Mouse (Mus musculus): ENCODE data around the gene Galp. TPM values are rescaled to one million over a fixed set of nuclear protein-coding genes. Genes with fewer than 3 reads are reported as not detected.

The Galp gene
- polyA plus RNA-seq, 1 experiment from 2014 or later = not detected

DNA sequence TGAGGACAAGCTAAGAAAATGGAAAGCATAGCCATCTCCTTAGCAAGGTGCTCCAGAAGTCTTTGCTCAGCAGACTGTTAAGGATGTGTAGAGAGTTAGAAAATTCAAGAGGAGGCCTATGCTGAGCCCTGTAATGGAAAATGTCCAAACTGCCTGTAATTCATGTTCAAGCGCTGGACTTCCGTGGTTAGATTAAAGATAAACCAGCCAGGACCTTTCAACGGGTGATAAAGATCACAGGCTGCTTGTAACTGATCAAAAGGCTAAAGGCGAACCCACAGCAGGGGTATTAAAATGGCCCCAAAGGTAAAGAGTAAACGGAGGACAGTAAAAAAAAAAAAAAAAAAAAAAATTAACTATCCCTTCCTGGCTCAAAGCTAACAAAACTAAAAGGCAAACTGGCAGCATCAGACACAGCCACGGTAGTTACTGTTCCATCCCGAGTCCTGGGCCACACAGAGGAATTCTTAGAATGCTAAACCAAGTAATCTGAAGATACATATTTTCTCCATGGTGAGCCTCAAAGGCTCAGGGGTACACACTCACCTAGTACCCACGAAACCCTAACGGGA is 39.9 kb upstream of the Galp start:
- H3K27me3 ChIP-seq (ENCODE audit: control insufficient read depth, insufficient read depth, low read length) = no peaks in the 10 kb centered on the region
- H3K9me3 ChIP-seq (replicated peaks; ENCODE audit: control insufficient read depth, low read length) = no peaks in the 10 kb centered on the region
- ATAC-seq (replicated peaks; ENCODE audit: insufficient number of reproducible peaks, low FRiP score, low TSS enrichment, low read depth) (no peak), DNase-seq (ENCODE audit: low spot score) (no peak)
- no peak overlapping the region for H3K9ac ChIP-seq (replicated peaks; ENCODE audit: low read length)
- H3K36me3 ChIP-seq (replicated peaks; ENCODE audit: control insufficient read depth, insufficient read depth, low read depth, low read length) = no peaks in the 10 kb centered on the region
- peak overlapping the region; percentile 84; the same call in 1 of the 2 replicates for H3K4me3 ChIP-seq (ENCODE audit: low read depth, low read length)
- no peaks in the 10 kb centered on the region for H3K4me1 ChIP-seq (ENCODE audit: control insufficient read depth, insufficient read depth, low read length)
- no peak overlapping the region for H3K27ac ChIP-seq (replicated peaks; ENCODE audit: low read depth, low read length)
- WGBS = 68% methylated on average over 9 of the region's 9 CpGs
- H3K4me2 ChIP-seq (ENCODE audit: low read depth, low read length) = no peak overlapping the region

DNA sequence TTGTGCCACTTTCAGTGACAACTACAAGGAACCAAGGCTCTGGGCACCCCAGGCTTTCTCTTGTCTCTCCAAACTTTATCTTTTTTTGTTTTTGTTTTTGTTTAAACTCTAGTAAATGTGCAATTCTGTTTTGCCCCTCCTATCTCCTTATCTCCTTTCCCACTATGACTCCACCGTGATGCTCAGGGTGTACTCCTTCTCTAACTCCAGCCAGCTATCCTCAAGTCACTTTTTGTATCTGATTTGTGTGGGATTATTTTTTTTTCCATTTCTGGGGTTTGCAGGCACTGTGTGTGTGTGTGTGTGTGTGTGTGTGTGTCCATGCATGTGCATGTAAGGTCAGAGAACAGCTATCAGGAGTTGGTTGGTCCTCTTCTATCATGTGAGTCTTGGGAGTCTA is 39.4 kb upstream of the Galp start:
- ATAC-seq (replicated peaks; ENCODE audit: insufficient number of reproducible peaks, low FRiP score, low TSS enrichment, low read depth) = no peak
- no peaks in the 10 kb centered on the region for H3K36me3 ChIP-seq (replicated peaks; ENCODE audit: control insufficient read depth, insufficient read depth, low read depth, low read length)
- no peak overlapping the region for H3K27ac ChIP-seq (replicated peaks; ENCODE audit: low read depth, low read length)
- no peak overlapping the region for H3K4me3 ChIP-seq (ENCODE audit: low read depth, low read length)
- 78% methylated on average over 1 of the region's 1 CpGs for WGBS
- no peak overlapping the region for H3K4me2 ChIP-seq (ENCODE audit: low read depth, low read length)
- H3K27me3 ChIP-seq (ENCODE audit: control insufficient read depth, insufficient read depth, low read length) = no peaks in the 10 kb centered on the region
- H3K4me1 ChIP-seq (ENCODE audit: control insufficient read depth, insufficient read depth, low read length) = no peaks in the 10 kb centered on the region
- H3K9me3 ChIP-seq (replicated peaks; ENCODE audit: control insufficient read depth, low read length) = no peaks in the 10 kb centered on the region
- no peak overlapping the region for H3K9ac ChIP-seq (replicated peaks; ENCODE audit: low read length)
- DNase-seq (ENCODE audit: low spot score) = no peak

GRCm38 (mm10) chr7:6159604-6160003 is 37.3 kb upstream of the Galp start:
- Histone ChIP-seq H3K9ac (replicated peaks; ENCODE audit: low read length) (no peak overlapping the region), H3K9me3 (replicated peaks; ENCODE audit: control insufficient read depth, low read length) (no peaks in the 10 kb centered on the region), H3K4me2 (ENCODE audit: low read depth, low read length) (no peak overlapping the region), H3K36me3 (replicated peaks; ENCODE audit: control insufficient read depth, insufficient read depth, low read depth, low read length) (no peaks in the 10 kb centered on the region), H3K4me3 (ENCODE audit: low read depth, low read length) (no peak overlapping the region), H3K27ac (replicated peaks; ENCODE audit: low read depth, low read length) (no peak overlapping the region), H3K4me1 (ENCODE audit: control insufficient read depth, insufficient read depth, low read length) (no peaks in the 10 kb centered on the region), H3K27me3 (ENCODE audit: control insufficient read depth, insufficient read depth, low read length) (no peaks in the 10 kb centered on the region)
- WGBS = 76% methylated on average over 3 of the region's 3 CpGs
- DNase-seq (ENCODE audit: low spot score) = no peak
- ATAC-seq (replicated peaks; ENCODE audit: insufficient number of reproducible peaks, low FRiP score, low TSS enrichment, low read depth) = no peak

GRCm38 (mm10) chr7:6161541-6161940 is 35.3 kb upstream of the Galp start:
- no peaks in the 10 kb centered on the region for H3K4me1 ChIP-seq (ENCODE audit: control insufficient read depth, insufficient read depth, low read length)
- WGBS = 51% methylated on average over 3 of the region's 3 CpGs
- ATAC-seq (replicated peaks; ENCODE audit: insufficient number of reproducible peaks, low FRiP score, low TSS enrichment, low read depth) = no peak
- no peak for DNase-seq (ENCODE audit: low spot score)
- no peak overlapping the region for H3K9ac ChIP-seq (replicated peaks; ENCODE audit: low read length)
- H3K36me3 ChIP-seq (replicated peaks; ENCODE audit: control insufficient read depth, insufficient read depth, low read depth, low read length) = no peaks in the 10 kb centered on the region
- no peak overlapping the region for H3K4me2 ChIP-seq (ENCODE audit: low read depth, low read length)
- no peaks in the 10 kb centered on the region for H3K9me3 ChIP-seq (replicated peaks; ENCODE audit: control insufficient read depth, low read length)
- no peaks in the 10 kb centered on the region for H3K27me3 ChIP-seq (ENCODE audit: control insufficient read depth, insufficient read depth, low read length)
- no peak overlapping the region for H3K4me3 ChIP-seq (ENCODE audit: low read depth, low read length)
- no peak overlapping the region for H3K27ac ChIP-seq (replicated peaks; ENCODE audit: low read depth, low read length)

GRCm38 (mm10) chr7:6162172-6162571 is 34.7 kb upstream of the Galp start:
- Histone ChIP-seq H3K27me3 (ENCODE audit: control insufficient read depth, insufficient read depth, low read length) (no peaks in the 10 kb centered on the region), H3K4me2 (ENCODE audit: low read depth, low read length) (no peak overlapping the region), H3K9me3 (replicated peaks; ENCODE audit: control insufficient read depth, low read length) (no peaks in the 10 kb centered on the region), H3K36me3 (replicated peaks; ENCODE audit: control insufficient read depth, insufficient read depth, low read depth, low read length) (no peaks in the 10 kb centered on the region), H3K9ac (replicated peaks; ENCODE audit: low read length) (no peak overlapping the region), H3K27ac (replicated peaks; ENCODE audit: low read depth, low read length) (no peak overlapping the region), H3K4me1 (ENCODE audit: control insufficient read depth, insufficient read depth, low read length) (no peaks in the 10 kb centered on the region), H3K4me3 (ENCODE audit: low read depth, low read length) (no peak overlapping the region)
- DNase-seq (ENCODE audit: low spot score) (no peak), ATAC-seq (replicated peaks; ENCODE audit: insufficient number of reproducible peaks, low FRiP score, low TSS enrichment, low read depth) (no peak)
- 78% methylated on average over 4 of the region's 4 CpGs for WGBS

DNA sequence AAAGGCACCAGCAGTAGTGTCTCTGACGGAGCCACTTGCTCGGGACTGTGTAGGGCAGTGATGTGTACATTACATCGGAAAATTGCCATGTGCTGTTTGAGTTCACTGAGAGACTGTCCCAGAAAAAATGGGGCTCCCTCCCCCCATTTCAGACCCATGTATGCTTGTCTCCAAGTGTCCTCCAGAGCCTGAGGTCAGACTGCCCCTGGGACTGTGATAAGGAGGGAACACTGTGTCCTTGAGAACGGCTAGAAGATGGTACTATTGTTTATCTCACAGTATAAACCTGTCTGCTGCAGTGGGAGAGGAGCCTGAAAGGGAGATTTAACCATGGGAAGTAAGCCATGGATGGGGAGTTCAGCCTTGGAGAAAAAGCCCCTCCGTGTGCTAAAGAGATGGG is 32.2 kb upstream of the Galp start:
- Histone ChIP-seq H3K36me3 (replicated peaks; ENCODE audit: control insufficient read depth, insufficient read depth, low read depth, low read length) (no peaks in the 10 kb centered on the region), H3K4me1 (ENCODE audit: control insufficient read depth, insufficient read depth, low read length) (no peaks in the 10 kb centered on the region), H3K9ac (replicated peaks; ENCODE audit: low read length) (no peak overlapping the region), H3K27ac (replicated peaks; ENCODE audit: low read depth, low read length) (no peak overlapping the region), H3K9me3 (replicated peaks; ENCODE audit: control insufficient read depth, low read length) (no peaks in the 10 kb centered on the region), H3K4me3 (ENCODE audit: low read depth, low read length) (no peak overlapping the region), H3K27me3 (ENCODE audit: control insufficient read depth, insufficient read depth, low read length) (no peaks in the 10 kb centered on the region), H3K4me2 (ENCODE audit: low read depth, low read length) (no peak overlapping the region)
- DNase-seq (ENCODE audit: low spot score) = no peak
- ATAC-seq (replicated peaks; ENCODE audit: insufficient number of reproducible peaks, low FRiP score, low TSS enrichment, low read depth) = no peak
- 69% methylated on average over 5 of the region's 5 CpGs for WGBS

DNA sequence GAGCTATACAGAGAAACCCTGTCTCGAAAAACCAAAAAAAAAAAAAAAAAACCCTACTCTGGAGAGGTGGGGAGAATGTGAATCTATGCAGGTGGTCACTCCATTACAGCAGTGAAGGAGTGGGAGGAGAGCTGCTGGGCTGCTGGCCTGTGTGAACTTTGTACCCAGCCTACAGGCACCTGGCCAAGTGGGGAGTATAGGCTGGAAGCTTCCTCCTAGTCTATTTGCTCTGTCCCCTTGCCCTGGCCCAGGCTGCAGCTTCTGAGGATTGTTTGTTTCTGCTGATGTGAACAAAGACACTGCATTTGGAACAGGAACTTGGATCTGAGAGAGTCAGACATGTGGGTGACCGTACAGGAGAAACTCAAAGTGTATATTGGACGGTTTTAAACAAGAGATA is 27.5 kb upstream of the Galp start:
- Histone ChIP-seq H3K27me3 (ENCODE audit: control insufficient read depth, insufficient read depth, low read length) (no peaks in the 10 kb centered on the region), H3K27ac (replicated peaks; ENCODE audit: low read depth, low read length) (no peak overlapping the region), H3K4me3 (ENCODE audit: low read depth, low read length) (no peak overlapping the region), H3K36me3 (replicated peaks; ENCODE audit: control insufficient read depth, insufficient read depth, low read depth, low read length) (no peaks in the 10 kb centered on the region), H3K9me3 (replicated peaks; ENCODE audit: control insufficient read depth, low read length) (no peaks in the 10 kb centered on the region), H3K4me1 (ENCODE audit: control insufficient read depth, insufficient read depth, low read length) (no peaks in the 10 kb centered on the region), H3K4me2 (ENCODE audit: low read depth, low read length) (no peak overlapping the region), H3K9ac (replicated peaks; ENCODE audit: low read length) (no peak overlapping the region)
- ATAC-seq (replicated peaks; ENCODE audit: insufficient number of reproducible peaks, low FRiP score, low TSS enrichment, low read depth) = no peak
- DNase-seq (ENCODE audit: low spot score) = no peak
- 90% methylated on average over 3 of the region's 3 CpGs for WGBS

- ATAC-seq (replicated peaks; ENCODE audit: insufficient number of reproducible peaks, low FRiP score, low TSS enrichment, low read depth) (no peak), DNase-seq (ENCODE audit: low spot score) (no peak)
- H3K27me3 ChIP-seq (ENCODE audit: control insufficient read depth, insufficient read depth, low read length) = no peaks in the 10 kb centered on the region
- no peak overlapping the region for H3K27ac ChIP-seq (replicated peaks; ENCODE audit: low read depth, low read length)
- 80% methylated on average over 9 of the region's 9 CpGs for WGBS
- H3K4me3 ChIP-seq (ENCODE audit: low read depth, low read length) = no peak overlapping the region
- H3K9me3 ChIP-seq (replicated peaks; ENCODE audit: control insufficient read depth, low read length) = no peaks in the 10 kb centered on the region
- H3K4me2 ChIP-seq (ENCODE audit: low read depth, low read length) = no peak overlapping the region
- no peak overlapping the region for H3K9ac ChIP-seq (replicated peaks; ENCODE audit: low read length)
- no peaks in the 10 kb centered on the region for H3K36me3 ChIP-seq (replicated peaks; ENCODE audit: control insufficient read depth, insufficient read depth, low read depth, low read length)
- no peaks in the 10 kb centered on the region for H3K4me1 ChIP-seq (ENCODE audit: control insufficient read depth, insufficient read depth, low read length)
Observed at GRCm38 (mm10) chr7:6170391-6170790, 26.5 kb upstream of the Galp start.

Measured in embryonic facial prominence, embryonic 11.5 days (tissue).